Mouse (Mus musculus): ENCODE measurements around the gene Slc39a7.
"Not testable (repeated sequence)": the region's sequence is repeated elsewhere in the genome, so short reads cannot be mapped to it uniquely, and the experiment has no call there.

Gene Slc39a7

DNA sequence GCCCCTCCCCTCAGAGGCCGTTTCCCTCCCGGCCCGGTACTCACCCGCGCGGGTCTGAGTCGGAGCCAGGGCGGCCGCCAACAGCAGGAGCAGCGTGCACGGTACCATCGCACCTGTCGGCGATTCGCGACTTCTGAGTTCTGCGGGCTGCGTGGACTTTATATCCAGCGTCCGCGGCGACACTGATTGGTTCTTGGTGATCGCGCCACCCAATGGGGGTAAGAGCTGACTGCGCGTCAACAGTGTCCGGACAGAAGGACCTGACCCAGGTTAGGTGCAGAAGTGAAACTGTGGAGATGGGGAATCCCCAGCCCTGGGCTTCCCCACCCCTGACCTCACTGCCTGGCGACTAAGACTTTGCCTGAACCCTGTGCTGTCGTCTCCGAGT is 31.3 kb downstream of the Slc39a7 start, which contains the start of gene H2-K1:
Gene H2-K1, minus strand, starts transcription at position 198 of the 388 bp plus-strand sequence.
- DNase-seq (ENCODE audit: low read depth, low spot score) = no peak

DNA sequence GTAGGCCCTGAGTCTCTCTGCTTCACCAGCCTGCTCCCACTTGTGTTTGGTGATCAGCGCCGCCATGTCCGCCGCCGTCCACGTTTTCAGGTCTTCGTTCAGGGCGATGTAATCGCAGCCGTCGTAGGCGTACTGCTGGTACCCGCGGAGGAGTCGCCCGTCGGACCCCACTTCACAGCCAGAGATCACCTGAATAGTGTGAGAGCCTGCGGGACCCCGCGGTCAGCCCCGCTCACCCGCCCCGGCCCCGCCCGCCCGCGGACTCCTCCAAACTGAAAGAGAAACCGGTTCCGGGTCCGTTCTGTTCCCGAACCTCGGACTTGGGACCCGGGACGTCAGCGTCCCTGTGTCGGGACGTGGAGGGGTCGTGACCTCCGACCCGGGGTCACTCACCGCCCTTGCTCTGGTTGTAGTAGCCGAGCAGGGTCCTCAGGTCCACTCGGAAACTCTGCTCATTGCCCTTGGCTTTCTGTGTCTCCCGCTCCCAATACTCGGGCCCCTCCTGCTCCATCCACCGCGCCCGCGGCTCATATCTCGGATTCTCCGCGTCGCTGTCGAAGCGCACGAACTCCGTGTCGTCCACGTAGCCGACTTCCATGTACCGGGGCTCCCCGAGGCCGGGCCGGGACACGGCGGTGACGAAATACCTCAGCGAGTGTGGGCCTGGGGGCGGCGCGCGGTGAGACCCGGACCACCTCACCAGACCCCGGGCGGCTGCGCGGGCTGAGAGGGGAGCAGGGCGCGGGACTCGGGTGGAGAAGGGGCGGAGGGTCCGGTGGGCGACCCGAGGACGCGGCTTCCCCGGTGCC is 31.9 kb downstream of the Slc39a7 start:
- no peak for DNase-seq (ENCODE audit: low read depth, low spot score)

DNA sequence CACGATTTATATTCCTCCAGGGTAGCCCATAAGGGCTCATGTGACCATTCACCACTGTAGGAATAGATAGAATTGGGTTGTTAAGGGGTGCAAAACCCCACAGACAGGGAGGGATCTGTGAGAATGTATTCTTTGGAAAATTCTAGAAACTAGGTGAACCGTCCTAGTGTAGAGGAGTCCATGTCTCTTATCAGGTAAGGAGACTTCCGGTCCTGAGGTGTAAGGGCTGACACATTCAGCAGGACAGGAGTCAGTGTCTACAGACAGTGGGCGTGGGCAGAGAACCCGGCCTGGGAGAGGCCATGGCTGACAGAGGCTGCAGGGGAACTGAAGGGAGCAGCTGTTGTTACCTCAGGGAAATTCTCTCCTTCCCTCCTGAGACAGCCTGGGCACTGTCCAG is 32.8 kb downstream of the Slc39a7 start:
- not testable (repeated sequence) for DNase-seq (ENCODE audit: low read depth, low spot score)

DNA sequence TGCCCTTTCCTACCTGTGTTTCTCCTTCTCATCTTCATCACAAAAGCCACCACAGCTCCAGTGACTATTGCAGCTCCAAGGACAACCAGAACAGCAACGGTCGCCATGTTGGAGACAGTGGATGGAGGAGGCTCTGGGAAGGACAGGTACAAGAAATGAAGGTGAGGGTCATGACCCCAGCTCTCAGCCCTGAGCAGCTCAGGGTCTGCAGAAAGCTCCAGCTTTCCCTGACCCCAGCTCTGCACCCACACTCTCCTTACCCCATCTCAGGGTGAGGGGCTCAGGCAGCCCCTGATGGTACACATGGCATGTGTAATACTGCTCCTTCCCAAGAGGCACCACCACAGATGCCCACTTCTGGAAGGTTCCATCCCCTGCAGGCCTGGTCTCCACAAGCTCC is 34.5 kb downstream of the Slc39a7 start:
- not testable (repeated sequence) for DNase-seq (ENCODE audit: low read depth, low spot score)

DNA sequence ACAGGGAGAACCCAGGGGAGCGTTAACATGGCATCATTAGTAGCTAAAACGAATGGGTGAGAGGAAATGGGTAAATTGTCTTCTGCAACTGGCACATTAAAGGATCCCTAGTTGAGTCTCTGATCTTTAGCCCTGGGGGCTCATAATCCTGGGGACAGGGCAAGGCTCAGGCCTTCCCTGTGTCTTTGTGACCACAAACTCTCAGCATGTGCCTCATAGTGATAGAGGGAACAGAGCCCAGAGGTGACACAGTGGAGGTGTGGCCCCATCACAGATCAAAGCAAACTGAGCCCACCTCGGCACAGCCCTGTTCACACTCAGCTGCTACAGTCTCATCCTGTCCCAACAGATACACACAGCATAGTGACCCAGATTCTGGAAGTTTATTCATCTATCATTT is 35.8 kb downstream of the Slc39a7 start:
- DNase-seq (ENCODE audit: low read depth, low spot score) = no peak

- DNase-seq (ENCODE audit: low read depth, low spot score) = no peak
These were observed 36.5 kb downstream of the Slc39a7 start for GRCm38 (mm10) chr17:33994959-33995358.

- peak; percentile 27 for DNase-seq (ENCODE audit: low read depth, low spot score)
These were observed 39.5 kb downstream of the Slc39a7 start for GRCm38 (mm10) chr17:33991788-33992664.

DNA sequence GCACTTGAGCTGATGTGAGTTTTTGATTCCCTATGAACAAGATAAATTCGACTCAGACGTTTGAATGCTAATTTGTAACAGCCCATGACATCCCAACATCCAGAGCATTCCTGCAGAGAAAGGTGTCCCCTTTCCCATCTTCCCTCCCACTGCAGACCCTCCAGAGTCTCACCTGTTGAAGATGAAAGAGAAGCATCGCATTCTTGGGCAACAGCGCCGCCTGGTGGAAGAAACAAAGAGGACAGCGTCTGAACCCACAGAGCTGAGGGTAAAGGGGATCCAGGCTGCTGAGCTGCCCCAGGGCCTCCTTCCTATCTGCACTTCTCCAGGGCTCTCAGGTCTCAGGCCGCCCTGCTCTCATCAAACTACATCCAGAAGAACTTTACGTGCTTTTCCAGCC is 49.3 kb downstream of the Slc39a7 start:
- DNase-seq (ENCODE audit: low read depth, low spot score) = not testable (repeated sequence)

DNA sequence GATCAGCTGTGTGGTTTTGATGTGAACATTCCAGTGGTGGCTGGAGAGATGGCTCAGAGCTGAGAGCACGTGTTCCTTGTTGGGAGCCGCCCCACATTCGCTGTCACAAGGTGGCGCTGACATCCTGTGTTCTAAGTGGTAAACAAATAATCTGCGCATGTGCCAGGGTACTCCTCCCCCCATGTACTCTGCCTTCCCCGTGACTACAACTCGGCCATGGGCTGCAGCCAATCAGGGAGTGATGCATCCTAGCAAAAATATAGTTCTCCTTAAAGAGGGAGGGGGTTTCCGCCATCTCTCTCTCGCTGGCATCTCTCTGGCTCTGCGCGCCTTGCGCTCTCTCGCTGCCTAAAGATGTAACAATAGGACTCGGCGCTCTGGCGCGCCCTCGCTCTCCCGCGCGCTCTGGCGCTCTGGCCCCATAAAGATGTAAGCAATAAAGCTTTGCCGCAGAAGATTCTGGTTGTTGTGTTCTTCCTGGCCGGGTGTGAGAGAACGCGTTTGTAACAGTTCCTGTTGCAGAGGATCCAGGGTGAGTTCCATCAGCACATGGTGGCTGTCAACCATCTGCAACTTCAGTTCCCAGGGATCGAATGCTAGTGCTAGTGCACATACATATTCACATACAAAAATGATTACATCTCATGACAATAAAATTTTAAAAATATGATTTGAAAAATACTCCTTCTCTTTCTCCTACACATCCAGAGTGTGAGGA is 50.1 kb downstream of the Slc39a7 start:
- DNase-seq (ENCODE audit: low read depth, low spot score) = peak; percentile 96

- DNase-seq (ENCODE audit: low read depth, low spot score) = no peak
These were observed 51.1 kb downstream of the Slc39a7 start for GRCm38 (mm10) chr17:33980181-33981035.

DNA sequence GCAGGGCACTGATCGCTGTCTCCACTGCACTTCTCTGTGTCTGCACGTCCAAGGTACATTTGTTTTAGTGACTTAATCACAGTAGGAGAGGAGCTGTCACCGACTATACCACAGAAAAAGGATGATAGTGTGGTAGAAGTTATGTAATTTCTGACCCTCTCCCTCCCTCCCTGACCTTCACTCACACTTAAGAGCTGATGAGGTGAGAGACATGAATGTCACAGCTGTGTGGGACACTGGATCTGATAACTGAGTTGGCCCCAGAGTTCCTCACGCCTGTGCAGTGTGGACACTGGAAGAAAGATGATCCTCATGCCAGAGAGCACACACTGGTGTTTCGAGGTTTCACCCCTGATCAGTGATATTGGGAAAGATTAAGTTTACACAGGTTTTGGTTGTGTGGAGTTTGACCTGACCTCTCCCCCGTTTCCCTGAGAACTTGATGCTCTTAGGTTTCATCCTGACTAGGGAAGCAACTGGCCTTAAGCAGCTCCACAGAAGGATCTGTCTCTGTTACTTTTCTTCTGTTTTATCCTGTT is 51.9 kb downstream of the Slc39a7 start:
- DNase-seq (ENCODE audit: low read depth, low spot score) = no peak

GRCm38 (mm10) chr17:33978631-33979031 is 52.9 kb downstream of the Slc39a7 start:
- peak; percentile 50 for DNase-seq (ENCODE audit: low read depth, low spot score)

Data from telencephalon, adult 2 months (tissue).